Mouse (Mus musculus) lung, embryonic 14.5 days (tissue): Measurements from ENCODE around the gene Eif3c. TPM values are rescaled to one million over a fixed set of nuclear protein-coding genes. Genes with fewer than 3 reads are reported as not detected.

Experiments used
- ATAC-seq: fragments of 200-750 bp; cut with Nextera tagmentation; 2 replicates; pipeline ENCODE4 v1.8.0; 2017; ENCODE audit warnings: mild to moderate bottlenecking, moderate TSS enrichment, moderate library complexity; ENCODE audit not compliant: insufficient read depth
- DNase-seq: peaks from one replicate; pipeline ENCODE4 v3.0.0-alpha.2; 2015
- H3K27ac ChIP-seq: fragments of 300-500 bp; sonication (generic); 2 replicates; pipeline ENCODE4 v1.5.1; 2014; ENCODE audit warnings: low read depth, mild to moderate bottlenecking, moderate library complexity
- H3K27me3 ChIP-seq: fragments of 300-500 bp; sonication (generic); 2 replicates; pipeline ENCODE4 v1.6.1; 2014; ENCODE audit warnings: low read length, control low read depth; ENCODE audit not compliant: insufficient read depth
- H3K36me3 ChIP-seq: fragments of 300-500 bp; sonication (generic); 2 replicates; pipeline ENCODE4 v1.6.1; 2014; ENCODE audit warnings: control low read depth; ENCODE audit not compliant: insufficient read depth
- H3K4me1 ChIP-seq: fragments of 300-500 bp; sonication (generic); 2 replicates; pipeline ENCODE4 v1.6.1; 2014; ENCODE audit warnings: antibody characterized with exemption, control low read depth; ENCODE audit not compliant: insufficient read depth
- H3K4me2 ChIP-seq: fragments of 300-500 bp; sonication (generic); 2 replicates; pipeline ENCODE4 v1.6.1; 2014; ENCODE audit warnings: mild to moderate bottlenecking
- H3K4me3 ChIP-seq: fragments of 300-500 bp; sonication (generic); 2 replicates; pipeline ENCODE4 v1.5.1; 2014; ENCODE audit warnings: low read depth, low read length
- H3K9ac ChIP-seq: fragments of 300-500 bp; sonication (generic); 2 replicates; pipeline ENCODE4 v1.6.1; 2014
- H3K9me3 ChIP-seq: fragments of 300-500 bp; sonication (generic); 2 replicates; pipeline ENCODE4 v1.6.1; 2016; ENCODE audit warnings: low read depth, low read length, control low read depth
- CTCF ChIP-seq: IDR thresholded peaks from 2 replicates; pipeline ENCODE4 v1.5.1; 2016; ENCODE audit warnings: antibody characterized with exemption, low read depth
- WGBS: fragments of 180-500 bp; shearing (Covaris S2); extraction: QIAGEN DNeasy Blood & Tissue Kit; methylation state at CpG from one replicate; pipeline ENCODE4 v1.1.7; 2014; 5-methylcytosine and 5-hydroxymethylcytosine counted together
- polyA plus RNA-seq: library from polyadenylated mRNA; unstranded; fragments of >200 nt; fragmentation: Nextera tagmentation; extraction: Ambion mirVana; gene quantifications from 2 replicates; pipeline ENCODE4 v1.2.1, GENCODE M21; 2014

The Eif3c gene
- polyA plus RNA-seq, 1 experiment from 2014 or later, result 169 TPM

GRCm38 (mm10) chr7:126565693-126566092 is 518 bp downstream of the Eif3c start:
- H3K27ac ChIP-seq, result peak overlapping the region; percentile 79
- WGBS, result 2% methylated on average over 28 of the region's 28 CpGs
- H3K9ac ChIP-seq, result peak overlapping the region; percentile 83
- DNase-seq, result peak; percentile 48
- no peaks in the 10 kb centered on the region for H3K9me3 ChIP-seq
- H3K4me3 ChIP-seq, result peak overlapping the region; percentile 99
- peak overlapping the region; percentile 78 for H3K4me2 ChIP-seq
- H3K4me1 ChIP-seq, result no peaks in the 10 kb centered on the region
- H3K27me3 ChIP-seq, result no peaks in the 10 kb centered on the region
- peaks cover 41% of the 10 kb centered on the region for H3K36me3 ChIP-seq
- TF ChIP-seq CTCF, result no peak
- ATAC-seq, result peak; percentile 57; the same call in 1 of the 2 replicates

- H3K4me3 ChIP-seq, result no peak overlapping the region
- peaks cover 97% of the 10 kb centered on the region for H3K36me3 ChIP-seq
- no peaks in the 10 kb centered on the region for H3K4me1 ChIP-seq
- no peaks in the 10 kb centered on the region for H3K27me3 ChIP-seq
- no peaks in the 10 kb centered on the region for H3K9me3 ChIP-seq
- no peak overlapping the region for H3K4me2 ChIP-seq
- no peak for DNase-seq
- ATAC-seq, result no peak
- no peak overlapping the region for H3K27ac ChIP-seq
- H3K9ac ChIP-seq, result no peak overlapping the region
- TF ChIP-seq CTCF, result no peak
- WGBS, result 93% methylated on average over 5 of the region's 5 CpGs
Observed at GRCm38 (mm10) chr7:126556635-126557034, 9.6 kb downstream of the Eif3c start.

- Histone ChIP-seq H3K9me3 (no peaks in the 10 kb centered on the region), H3K27me3 (no peaks in the 10 kb centered on the region), H3K27ac (no peak overlapping the region), H3K4me1 (no peaks in the 10 kb centered on the region), H3K4me2 (no peak overlapping the region), H3K4me3 (no peak overlapping the region), H3K9ac (no peak overlapping the region), H3K36me3 (peaks cover 97% of the 10 kb centered on the region)
- 91% methylated on average over 1 of the region's 1 CpGs for WGBS
- no peak for TF ChIP-seq CTCF
- ATAC-seq, result no peak
- peak; percentile 19 for DNase-seq
Observed at GRCm38 (mm10) chr7:126554796-126555195, 11.4 kb downstream of the Eif3c start.

- no peak overlapping the region for H3K4me2 ChIP-seq
- no peak overlapping the region for H3K27ac ChIP-seq
- no peak overlapping the region for H3K4me3 ChIP-seq
- no peak for DNase-seq
- H3K9me3 ChIP-seq, result no peaks in the 10 kb centered on the region
- no peaks in the 10 kb centered on the region for H3K27me3 ChIP-seq
- H3K9ac ChIP-seq, result no peak overlapping the region
- ATAC-seq, result no peak
- WGBS, result 90% methylated on average over 2 of the region's 2 CpGs
- TF ChIP-seq CTCF, result no peak
- H3K36me3 ChIP-seq, result peaks cover 60% of the 10 kb centered on the region
- no peaks in the 10 kb centered on the region for H3K4me1 ChIP-seq
Observed at GRCm38 (mm10) chr7:126545631-126546030, 20.6 kb downstream of the Eif3c start.

GRCm38 (mm10) chr7:126541661-126542060 is 24.6 kb downstream of the Eif3c start:
- TF ChIP-seq CTCF, result no peak
- WGBS, result 71% methylated on average over 1 of the region's 1 CpGs
- Histone ChIP-seq H3K4me2 (no peak overlapping the region), H3K9ac (no peak overlapping the region), H3K27me3 (peaks cover 6% of the 10 kb centered on the region; the same call in 1 of the 2 replicates), H3K4me3 (no peak overlapping the region), H3K4me1 (no peaks in the 10 kb centered on the region), H3K27ac (no peak overlapping the region), H3K36me3 (peaks cover 20% of the 10 kb centered on the region), H3K9me3 (no peaks in the 10 kb centered on the region)
- DNase-seq, result no peak
- ATAC-seq, result no peak

GRCm38 (mm10) chr7:126537820-126538585 is 28.2 kb downstream of the Eif3c start:
- Histone ChIP-seq H3K9me3 (no peaks in the 10 kb centered on the region), H3K4me1 (no peaks in the 10 kb centered on the region), H3K9ac (no peak overlapping the region), H3K36me3 (no peaks in the 10 kb centered on the region), H3K27me3 (peaks cover 24% of the 10 kb centered on the region), H3K27ac (no peak overlapping the region), H3K4me3 (no peak overlapping the region), H3K4me2 (no peak overlapping the region)
- TF ChIP-seq CTCF, result peak; percentile 56
- ATAC-seq (no peak), DNase-seq (peak; percentile 52)
- 70% methylated on average over 5 of the region's 5 CpGs for WGBS

- no peak for TF ChIP-seq CTCF
- ATAC-seq (no peak), DNase-seq (no peak)
- Histone ChIP-seq H3K36me3 (no peaks in the 10 kb centered on the region), H3K4me3 (peak overlapping the region; percentile 41), H3K4me1 (no peaks in the 10 kb centered on the region), H3K4me2 (peak overlapping the region; percentile 77), H3K9ac (0 out of 2 replicates have a peak overlapping the region, but pooled peaks have one; percentile 48), H3K27ac (no peak overlapping the region), H3K27me3 (peaks cover 24% of the 10 kb centered on the region), H3K9me3 (no peaks in the 10 kb centered on the region)
- WGBS, result 62% methylated on average over 9 of the region's 9 CpGs
Observed at GRCm38 (mm10) chr7:126536466-126536865, 29.7 kb downstream of the Eif3c start.
